Mouse (Mus musculus) mouse embryonic stem cell (cell line): ENCODE results near the gene Gm10282.

ENCODE experiments used
- in situ Hi-C, 2 experiments: fragments of 300-500 bp; cut with MboI; formaldehyde crosslinking; loops; 1 replicate in 1 of 2; 3 replicates in 1 of 2; pipeline ENCODE4 v1.14.3; 2019 to 2020; ENCODE audit warnings: low sequenced_read_pairs in 2 of 2, low pct_unique_long_range_greater_than_20kb in 1 of 2, mixed read lengths in 1 of 2; ENCODE audit not compliant: unreplicated experiment in 1 of 2

Gene Gm10282

GRCm38 (mm10) chr8:72308276-72308675 is 3.2 kb upstream of the Gm10282 start:
- in situ Hi-C loops, result no loop called here

- in situ Hi-C loops, result no loop called here
Measured at GRCm38 (mm10) chr8:72306913-72307312, 1.9 kb upstream of the Gm10282 start.

GRCm38 (mm10) chr8:72303633-72304032 is 1.4 kb downstream of the Gm10282 start:
- in situ Hi-C loops, result no loop called here

GRCm38 (mm10) chr8:72302986-72303612 is 2.0 kb downstream of the Gm10282 start:
- in situ Hi-C loops, result no loop called here

- in situ Hi-C loops, result no loop called here
Measured at GRCm38 (mm10) chr8:72301497-72301896, 3.6 kb downstream of the Gm10282 start.

- in situ Hi-C loops, result no loop called here
Measured at GRCm38 (mm10) chr8:72300654-72301400, 4.2 kb downstream of the Gm10282 start.

- in situ Hi-C loops, result no loop called here
Measured at GRCm38 (mm10) chr8:72298928-72299327, 6.1 kb downstream of the Gm10282 start.

GRCm38 (mm10) chr8:72296561-72296960 is 8.5 kb downstream of the Gm10282 start:
- in situ Hi-C loops, result no loop called here

- in situ Hi-C loops, result no loop called here
Measured at GRCm38 (mm10) chr8:72295679-72296078, 9.4 kb downstream of the Gm10282 start.

- in situ Hi-C loops, result no loop called here
Measured at GRCm38 (mm10) chr8:72295125-72295524, 9.9 kb downstream of the Gm10282 start.

- in situ Hi-C loops, result no loop called here
Measured at GRCm38 (mm10) chr8:72293309-72293708, 11.8 kb downstream of the Gm10282 start.

- in situ Hi-C loops, result no loop called here
Measured at GRCm38 (mm10) chr8:72291104-72291503, 14.0 kb downstream of the Gm10282 start.

- in situ Hi-C loops, result no loop called here
Measured at GRCm38 (mm10) chr8:72289051-72289450, 16.0 kb downstream of the Gm10282 start.

GRCm38 (mm10) chr8:72285285-72285684 is 19.8 kb downstream of the Gm10282 start:
- in situ Hi-C loops, result no loop called here

- in situ Hi-C loops, result no loop called here
Measured at GRCm38 (mm10) chr8:72281634-72282033, 23.4 kb downstream of the Gm10282 start.

- in situ Hi-C loops, result loop anchor here (5.0 kb wide), 2 partner anchors 58 to 88 kb away; no protein-coding TSS in a partner anchor
Measured at GRCm38 (mm10) chr8:72279151-72279550, 25.9 kb downstream of the Gm10282 start.

- in situ Hi-C loops, result loop anchor here (5.0 kb wide), 2 partner anchors 60 to 90 kb away; no protein-coding TSS in a partner anchor
Measured at GRCm38 (mm10) chr8:72277244-72277643, 27.8 kb downstream of the Gm10282 start.

- in situ Hi-C loops, result no loop called here
Measured at GRCm38 (mm10) chr8:72273807-72274206, 31.3 kb downstream of the Gm10282 start.

GRCm38 (mm10) chr8:72273111-72273770 is 31.8 kb downstream of the Gm10282 start:
- in situ Hi-C loops, result no loop called here
